Mouse (Mus musculus) G1E (cell line): Measurements from ENCODE around the gene Dhx29.

Experiments used
- CTCF ChIP-seq: IDR thresholded peaks from 2 replicates; pipeline ENCODE4 v1.5.1; 2012; ENCODE audit warnings: low read depth, low read length, inconsistent platforms, mixed read lengths
- GATA1 ChIP-seq: IDR thresholded peaks from 2 replicates; pipeline ENCODE4 v1.6.1; 2012; ENCODE audit warnings: borderline replicate concordance, low read length, inconsistent platforms, mixed read lengths
- POLR2AphosphoS5 ChIP-seq: IDR thresholded peaks from 2 replicates; pipeline ENCODE4 v1.6.1; 2012; ENCODE audit warnings: low read depth, low read length, inconsistent platforms; ENCODE audit not compliant: insufficient replicate concordance
- TAL1 ChIP-seq: conservative IDR thresholded peaks from 2 replicates; pipeline ENCODE4 v1.6.1; 2012; ENCODE audit warnings: low read depth, low read length, inconsistent platforms, mixed read lengths

GRCm38 (mm10) chr13:112986451-112986950 is 59.2 kb downstream of the Dhx29 start:
- TF ChIP-seq CTCF (no peak), POLR2AphosphoS5 (no peak), TAL1 (no peak), GATA1 (no peak)
